Mouse (Mus musculus): ENCODE measurements around the gene Ptges2. TPM values are rescaled to one million over a fixed set of nuclear protein-coding genes. Genes with fewer than 3 reads are reported as not detected.

Gene Ptges2
- polyA plus RNA-seq, 1 experiment from 2014 or later: 31.6 TPM

- TF ChIP-seq EP300 (optimal IDR thresholded peaks at IDR 0.05) (no peak), CTCF (IDR thresholded peaks at IDR 0.05; ENCODE audit: low read depth) (no peak)
Measured at GRCm38 (mm10) chr2:32411407-32411806, 15.7 kb downstream of the Ptges2 start.

GRCm38 (mm10) chr2:32412742-32413531, 17.2 kb downstream of the Ptges2 start:
- no peaks in the 10 kb centered on the region for H3K27me3 ChIP-seq (ENCODE audit: control insufficient read depth, insufficient read depth, low read length)
- peaks cover 26% of the 10 kb centered on the region for H3K36me3 ChIP-seq (ENCODE audit: control insufficient read depth, insufficient read depth, low read length)
- TF ChIP-seq EP300 (optimal IDR thresholded peaks at IDR 0.05): no peak
- TF ChIP-seq CTCF (IDR thresholded peaks at IDR 0.05; ENCODE audit: low read depth): no peak
- H3K4me3 ChIP-seq (ENCODE audit: low read depth, low read length): no peak overlapping the region
- DNase-seq (ENCODE audit: low spot score): no peak
- H3K4me2 ChIP-seq (replicated peaks; ENCODE audit: low read depth): no peak overlapping the region
- no peak overlapping the region for H3K9ac ChIP-seq (ENCODE audit: low read length)
- H3K27ac ChIP-seq (replicated peaks): no peak overlapping the region
- 84% methylated on average over 6 of the region's 6 CpGs for WGBS
- H3K4me1 ChIP-seq (replicated peaks; ENCODE audit: control insufficient read depth, insufficient read depth): no peaks in the 10 kb centered on the region
- H3K9me3 ChIP-seq (ENCODE audit: control insufficient read depth, low read length): no peaks in the 10 kb centered on the region
- ATAC-seq (ENCODE audit: low FRiP score, low TSS enrichment): no peak

More at GRCm38 (mm10) chr2:32411407-32411806, 15.7 kb downstream of the Ptges2 start:
- Histone ChIP-seq H3K4me2 (replicated peaks; ENCODE audit: low read depth) (no peak overlapping the region), H3K4me1 (replicated peaks; ENCODE audit: control insufficient read depth, insufficient read depth) (no peaks in the 10 kb centered on the region), H3K9me3 (ENCODE audit: control insufficient read depth, low read length) (no peaks in the 10 kb centered on the region), H3K9ac (ENCODE audit: low read length) (no peak overlapping the region), H3K4me3 (ENCODE audit: low read depth, low read length) (no peak overlapping the region), H3K27me3 (ENCODE audit: control insufficient read depth, insufficient read depth, low read length) (no peaks in the 10 kb centered on the region), H3K27ac (replicated peaks) (no peak overlapping the region), H3K36me3 (ENCODE audit: control insufficient read depth, insufficient read depth, low read length) (peaks cover 12% of the 10 kb centered on the region; the same call in 1 of the 2 replicates)
- DNase-seq (ENCODE audit: low spot score): no peak
- WGBS: 73% methylated on average over 7 of the region's 7 CpGs
- ATAC-seq (ENCODE audit: low FRiP score, low TSS enrichment): no peak

- ATAC-seq (ENCODE audit: low FRiP score, low TSS enrichment) (no peak), DNase-seq (ENCODE audit: low spot score) (no peak)
- TF ChIP-seq CTCF (IDR thresholded peaks at IDR 0.05; ENCODE audit: low read depth): no peak
- TF ChIP-seq EP300 (optimal IDR thresholded peaks at IDR 0.05): no peak
- H3K9ac ChIP-seq (ENCODE audit: low read length): no peak overlapping the region
- H3K4me3 ChIP-seq (ENCODE audit: low read depth, low read length): no peak overlapping the region
- H3K36me3 ChIP-seq (ENCODE audit: control insufficient read depth, insufficient read depth, low read length): peaks cover 36% of the 10 kb centered on the region
- WGBS: 39% methylated on average over 5 of the region's 5 CpGs
- H3K27me3 ChIP-seq (ENCODE audit: control insufficient read depth, insufficient read depth, low read length): no peaks in the 10 kb centered on the region
- no peak overlapping the region for H3K4me2 ChIP-seq (replicated peaks; ENCODE audit: low read depth)
- no peak overlapping the region for H3K27ac ChIP-seq (replicated peaks)
- no peaks in the 10 kb centered on the region for H3K9me3 ChIP-seq (ENCODE audit: control insufficient read depth, low read length)
- no peaks in the 10 kb centered on the region for H3K4me1 ChIP-seq (replicated peaks; ENCODE audit: control insufficient read depth, insufficient read depth)
Measured at GRCm38 (mm10) chr2:32413936-32414335, 18.2 kb downstream of the Ptges2 start.

GRCm38 (mm10) chr2:32415801-32416200, 20.1 kb downstream of the Ptges2 start:
- ATAC-seq (ENCODE audit: low FRiP score, low TSS enrichment) (no peak), DNase-seq (ENCODE audit: low spot score) (no peak)
- 90% methylated on average over 12 of the region's 12 CpGs for WGBS
- Histone ChIP-seq H3K9me3 (ENCODE audit: control insufficient read depth, low read length) (no peaks in the 10 kb centered on the region), H3K27ac (replicated peaks) (no peak overlapping the region), H3K27me3 (ENCODE audit: control insufficient read depth, insufficient read depth, low read length) (no peaks in the 10 kb centered on the region), H3K9ac (ENCODE audit: low read length) (no peak overlapping the region), H3K4me1 (replicated peaks; ENCODE audit: control insufficient read depth, insufficient read depth) (no peaks in the 10 kb centered on the region), H3K4me2 (replicated peaks; ENCODE audit: low read depth) (no peak overlapping the region), H3K4me3 (ENCODE audit: low read depth, low read length) (no peak overlapping the region), H3K36me3 (ENCODE audit: control insufficient read depth, insufficient read depth, low read length) (peaks cover 42% of the 10 kb centered on the region)
- TF ChIP-seq EP300 (optimal IDR thresholded peaks at IDR 0.05) (no peak), CTCF (IDR thresholded peaks at IDR 0.05; ENCODE audit: low read depth) (no peak)

- Histone ChIP-seq H3K9me3 (ENCODE audit: control insufficient read depth, low read length) (no peaks in the 10 kb centered on the region), H3K4me2 (replicated peaks; ENCODE audit: low read depth) (no peak overlapping the region), H3K27me3 (ENCODE audit: control insufficient read depth, insufficient read depth, low read length) (no peaks in the 10 kb centered on the region), H3K9ac (ENCODE audit: low read length) (no peak overlapping the region), H3K4me3 (ENCODE audit: low read depth, low read length) (no peak overlapping the region), H3K4me1 (replicated peaks; ENCODE audit: control insufficient read depth, insufficient read depth) (no peaks in the 10 kb centered on the region), H3K27ac (replicated peaks) (no peak overlapping the region), H3K36me3 (ENCODE audit: control insufficient read depth, insufficient read depth, low read length) (peaks cover 42% of the 10 kb centered on the region)
- 62% methylated on average over 2 of the region's 2 CpGs for WGBS
- no peak for ATAC-seq (ENCODE audit: low FRiP score, low TSS enrichment)
- TF ChIP-seq EP300 (optimal IDR thresholded peaks at IDR 0.05) (no peak), CTCF (IDR thresholded peaks at IDR 0.05; ENCODE audit: low read depth) (no peak)
- no peak for DNase-seq (ENCODE audit: low spot score)
Measured at GRCm38 (mm10) chr2:32416556-32416955, 20.9 kb downstream of the Ptges2 start.

- no peak overlapping the region for H3K9ac ChIP-seq (ENCODE audit: low read length)
- H3K4me2 ChIP-seq (replicated peaks; ENCODE audit: low read depth): no peak overlapping the region
- 66% methylated on average over 8 of the region's 8 CpGs for WGBS
- DNase-seq (ENCODE audit: low spot score) (no peak), ATAC-seq (ENCODE audit: low FRiP score, low TSS enrichment) (no peak)
- no peak overlapping the region for H3K4me3 ChIP-seq (ENCODE audit: low read depth, low read length)
- H3K27ac ChIP-seq (replicated peaks): no peak overlapping the region
- H3K4me1 ChIP-seq (replicated peaks; ENCODE audit: control insufficient read depth, insufficient read depth): peaks cover under 1% of the 10 kb centered on the region; the same call in 1 of the 2 replicates
- H3K36me3 ChIP-seq (ENCODE audit: control insufficient read depth, insufficient read depth, low read length): peaks cover 42% of the 10 kb centered on the region
- H3K27me3 ChIP-seq (ENCODE audit: control insufficient read depth, insufficient read depth, low read length): no peaks in the 10 kb centered on the region
- TF ChIP-seq EP300 (optimal IDR thresholded peaks at IDR 0.05) (no peak), CTCF (IDR thresholded peaks at IDR 0.05; ENCODE audit: low read depth) (no peak)
- no peaks in the 10 kb centered on the region for H3K9me3 ChIP-seq (ENCODE audit: control insufficient read depth, low read length)
Measured at GRCm38 (mm10) chr2:32417486-32417885, 21.8 kb downstream of the Ptges2 start.
